Mouse (Mus musculus) limb, embryonic 14.5 days (tissue): ENCODE results near the gene Kcnh5. TPM values are rescaled to one million over a fixed set of nuclear protein-coding genes. Genes with fewer than 3 reads are reported as not detected.

Experiments
- ATAC-seq: fragments of 200-750 bp; cut with Nextera tagmentation; 2 replicates; pipeline ENCODE4 v1.8.0; 2017; ENCODE audit warnings: low read depth, moderate number of reproducible peaks, moderate TSS enrichment; ENCODE audit not compliant: low FRiP score
- DNase-seq: peaks from one replicate; pipeline ENCODE4 v3.0.0-alpha.2; 2015; ENCODE audit warnings: low spot score
- H3K27ac ChIP-seq: fragments of 300-500 bp; sonication (generic); replicated peaks from 2 replicates; pipeline ENCODE4 v1.5.1; 2014; ENCODE audit warnings: low read depth, mild to moderate bottlenecking, low read length, moderate library complexity, mixed read lengths
- H3K27me3 ChIP-seq: fragments of 300-500 bp; sonication (generic); 2 replicates; pipeline ENCODE4 v1.6.1; 2014; ENCODE audit warnings: low read length, mixed read lengths; ENCODE audit not compliant: control insufficient read depth, insufficient read depth
- H3K36me3 ChIP-seq: fragments of 300-500 bp; sonication (generic); 2 replicates; pipeline ENCODE4 v1.6.1; 2014; ENCODE audit warnings: mild to moderate bottlenecking, low read length, moderate library complexity, mixed read lengths; ENCODE audit not compliant: control insufficient read depth, insufficient read depth
- H3K4me1 ChIP-seq: fragments of 300-500 bp; sonication (generic); 2 replicates; pipeline ENCODE4 v1.6.1; 2014; ENCODE audit warnings: antibody characterized with exemption, low read length, mixed read lengths; ENCODE audit not compliant: control insufficient read depth, insufficient read depth
- H3K4me2 ChIP-seq: fragments of 300-500 bp; sonication (generic); replicated peaks from 2 replicates; pipeline ENCODE4 v1.6.1; 2014; ENCODE audit warnings: low read depth, mild to moderate bottlenecking, low read length, moderate library complexity; ENCODE audit not compliant: severe bottlenecking
- H3K4me3 ChIP-seq: fragments of 300-500 bp; sonication (generic); replicated peaks from 2 replicates; pipeline ENCODE4 v1.5.1; 2014; ENCODE audit warnings: low read length
- H3K9ac ChIP-seq: fragments of 300-500 bp; sonication (generic); 2 replicates; pipeline ENCODE4 v1.6.1; 2014; ENCODE audit warnings: mild to moderate bottlenecking, low read depth, low read length, moderate library complexity; ENCODE audit not compliant: severe bottlenecking
- H3K9me3 ChIP-seq: fragments of 300-500 bp; sonication (generic); 2 replicates; pipeline ENCODE4 v1.6.1; 2016; ENCODE audit warnings: low read length; ENCODE audit not compliant: control insufficient read depth
- POLR2A ChIP-seq: fragments of 200-500 bp; IDR thresholded peaks from 2 replicates; pipeline ENCODE4 v1.8.0; 2012; ENCODE audit warnings: inconsistent platforms, mild to moderate bottlenecking, moderate library complexity, borderline replicate concordance; ENCODE audit not compliant: insufficient read depth, insufficient read length; ENCODE audit errors: extremely low read depth
- WGBS: fragments of 180-500 bp; shearing (Covaris S2); extraction: QIAGEN DNeasy Blood & Tissue Kit; methylation state at CpG from one replicate; pipeline ENCODE4 v1.1.7; 2014; 5-methylcytosine and 5-hydroxymethylcytosine counted together
- polyA plus RNA-seq, 2 experiments: library from polyadenylated mRNA; depleted of rRNA in 1 of 2; stranded (reverse) in 1 of 2; unstranded in 1 of 2; fragments of >200 nt; fragmentation: Nextera tagmentation in 1 of 2; extraction: Ambion mirVana in 1 of 2; gene quantifications; 2 replicates each; pipeline versions ENCODE4 v1.2.1 to v1.2.3; 2012 to 2014

The Kcnh5 gene
- polyA plus RNA-seq (2012; rRNA removed) (0.28 and 0.35 TPM in 2 replicates), polyA plus RNA-seq (2014; fragmentation: Nextera tagmentation; extraction: Ambion mirVana) (0.43 and 0.65 TPM in 2 replicates)

GRCm38 (mm10) chr12:75176691-75177645, at the start of gene Kcnh5:
Kcnh5 (minus strand) TSS chr12:75177332.
- Histone ChIP-seq H3K36me3 (no peaks in the 10 kb centered on the region), H3K27me3 (peaks cover 45% of the 10 kb centered on the region), H3K4me1 (peaks cover 5% of the 10 kb centered on the region; the same call in 1 of the 2 replicates), H3K9ac (peak within 1 kb of the TSS; percentile 38), H3K4me3 (peak within 1 kb of the TSS; percentile 35), H3K9me3 (no peaks in the 10 kb centered on the region), H3K4me2 (peak within 1 kb of the TSS; percentile 60), H3K27ac (no peak within 1 kb of the TSS)
- no peak for TF ChIP-seq POLR2A
- ATAC-seq (peak; percentile 71), DNase-seq (peak; percentile 50)
- WGBS = under 1% methylated on average over 45 of the region's 52 CpGs

GRCm38 (mm10) chr12:75223966-75224365, 46.8 kb upstream of the Kcnh5 start:
- Histone ChIP-seq H3K27ac (no peak overlapping the region), H3K4me3 (no peak overlapping the region), H3K4me1 (no peaks in the 10 kb centered on the region), H3K36me3 (no peaks in the 10 kb centered on the region), H3K27me3 (no peaks in the 10 kb centered on the region), H3K9ac (no peak overlapping the region), H3K9me3 (no peaks in the 10 kb centered on the region), H3K4me2 (no peak overlapping the region)
- TF ChIP-seq POLR2A = no peak
- no peak for ATAC-seq
- no peak for DNase-seq
- WGBS = 74% methylated on average over 1 of the region's 1 CpGs

- Histone ChIP-seq H3K27ac (no peak overlapping the region), H3K9me3 (no peaks in the 10 kb centered on the region), H3K4me1 (no peaks in the 10 kb centered on the region), H3K27me3 (no peaks in the 10 kb centered on the region), H3K36me3 (no peaks in the 10 kb centered on the region), H3K4me2 (no peak overlapping the region), H3K9ac (no peak overlapping the region), H3K4me3 (no peak overlapping the region)
- DNase-seq (no peak), ATAC-seq (no peak)
- WGBS = 70% methylated on average over 2 of the region's 2 CpGs
- no peak for TF ChIP-seq POLR2A
Observed at GRCm38 (mm10) chr12:75189413-75189812, 12.3 kb upstream of the Kcnh5 start.

- Histone ChIP-seq H3K4me3 (no peak overlapping the region), H3K4me1 (no peaks in the 10 kb centered on the region), H3K27ac (no peak overlapping the region), H3K9ac (no peak overlapping the region), H3K36me3 (no peaks in the 10 kb centered on the region), H3K9me3 (no peaks in the 10 kb centered on the region), H3K4me2 (no peak overlapping the region), H3K27me3 (peaks cover 17% of the 10 kb centered on the region)
- ATAC-seq (no peak), DNase-seq (no peak)
- TF ChIP-seq POLR2A = no peak
- 72% methylated on average over 7 of the region's 7 CpGs for WGBS
Observed at GRCm38 (mm10) chr12:75182646-75183045, 5.5 kb upstream of the Kcnh5 start.

GRCm38 (mm10) chr12:75179491-75179890, 2.4 kb upstream of the Kcnh5 start:
- ATAC-seq = no peak
- Histone ChIP-seq H3K9me3 (no peaks in the 10 kb centered on the region), H3K36me3 (no peaks in the 10 kb centered on the region), H3K27me3 (peaks cover 43% of the 10 kb centered on the region), H3K9ac (no peak overlapping the region), H3K4me3 (no peak overlapping the region), H3K4me1 (peaks cover 5% of the 10 kb centered on the region; the same call in 1 of the 2 replicates), H3K4me2 (no peak overlapping the region), H3K27ac (no peak overlapping the region)
- no peak for TF ChIP-seq POLR2A
- 19% methylated on average over 8 of the region's 8 CpGs for WGBS
- no peak for DNase-seq
